Mouse (Mus musculus): ENCODE measurements around the gene Fndc3b. TPM values are rescaled to one million over a fixed set of nuclear protein-coding genes. Genes with fewer than 3 reads are reported as not detected.

Gene Fndc3b
- polyA plus RNA-seq, 1 experiment from 2014 or later, result 6.7 TPM

DNA sequence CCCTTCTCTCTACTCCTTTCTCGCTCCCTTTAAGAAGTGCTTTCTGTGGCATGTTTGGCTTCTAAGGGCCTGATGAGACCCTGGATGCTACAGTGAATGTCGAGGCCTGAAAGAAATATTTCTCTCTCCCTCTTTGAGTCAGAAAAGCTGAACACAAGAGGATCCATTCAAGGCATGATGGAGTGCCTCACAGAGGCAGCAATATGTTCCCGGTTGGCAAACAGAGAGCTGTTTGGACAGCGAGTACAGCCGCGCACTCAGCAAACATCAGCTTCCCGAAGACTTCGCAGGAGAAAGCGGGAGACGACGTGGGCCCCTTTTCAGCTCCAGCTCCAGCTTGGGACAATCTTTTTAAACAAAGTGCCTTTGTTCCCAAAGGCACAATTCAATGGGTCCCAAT, 137.6 kb downstream of the Fndc3b start:
- Histone ChIP-seq H3K4me1 (replicated peaks; ENCODE audit: control insufficient read depth, insufficient read depth, low read length) (peaks cover 9% of the 10 kb centered on the region), H3K27ac (ENCODE audit: low read length) (no peak overlapping the region), H3K36me3 (ENCODE audit: control insufficient read depth, insufficient read depth) (no peaks in the 10 kb centered on the region), H3K4me3 (replicated peaks; ENCODE audit: low read length) (no peak overlapping the region), H3K4me2 (ENCODE audit: low read length) (no peak overlapping the region), H3K9me3 (ENCODE audit: control insufficient read depth, low read length) (no peaks in the 10 kb centered on the region), H3K27me3 (replicated peaks; ENCODE audit: control insufficient read depth, insufficient read depth, low read length) (no peaks in the 10 kb centered on the region), H3K9ac (replicated peaks; ENCODE audit: low read depth, low read length) (0 out of 2 replicates have a peak overlapping the region, but pooled peaks have one; percentile 14)
- 11% methylated on average over 11 of the region's 11 CpGs for WGBS
- ATAC-seq, result peak; percentile 57; the same call in 1 of the 2 replicates

DNA sequence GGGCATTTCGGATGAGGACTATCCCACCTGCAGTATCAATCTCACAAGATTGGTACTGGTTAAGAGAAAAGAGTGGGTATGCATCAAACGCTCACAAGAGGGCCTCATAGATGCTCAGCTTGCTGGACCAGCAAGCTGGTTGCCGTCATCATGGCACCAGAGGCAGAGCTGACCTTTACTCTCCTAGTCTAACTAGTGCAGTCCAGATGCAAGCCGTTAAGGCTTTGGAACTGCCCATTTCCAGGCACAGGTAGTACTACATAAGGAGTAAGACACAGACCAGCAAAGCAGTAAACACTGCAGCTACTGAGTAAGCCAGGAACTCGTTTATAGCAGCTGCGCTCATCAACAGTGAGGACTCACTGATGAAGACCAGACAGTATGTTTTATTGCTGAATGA, 138.8 kb downstream of the Fndc3b start:
- 67% methylated on average over 6 of the region's 6 CpGs for WGBS
- no peaks in the 10 kb centered on the region for H3K27me3 ChIP-seq (replicated peaks; ENCODE audit: control insufficient read depth, insufficient read depth, low read length)
- ATAC-seq, result no peak; the same call in 1 of the 2 replicates
- H3K27ac ChIP-seq (ENCODE audit: low read length), result no peak overlapping the region
- H3K36me3 ChIP-seq (ENCODE audit: control insufficient read depth, insufficient read depth), result no peaks in the 10 kb centered on the region
- peaks cover 9% of the 10 kb centered on the region for H3K4me1 ChIP-seq (replicated peaks; ENCODE audit: control insufficient read depth, insufficient read depth, low read length)
- H3K9me3 ChIP-seq (ENCODE audit: control insufficient read depth, low read length), result no peaks in the 10 kb centered on the region
- no peak overlapping the region for H3K9ac ChIP-seq (replicated peaks; ENCODE audit: low read depth, low read length)
- H3K4me2 ChIP-seq (ENCODE audit: low read length), result no peak overlapping the region
- H3K4me3 ChIP-seq (replicated peaks; ENCODE audit: low read length), result no peak overlapping the region

DNA sequence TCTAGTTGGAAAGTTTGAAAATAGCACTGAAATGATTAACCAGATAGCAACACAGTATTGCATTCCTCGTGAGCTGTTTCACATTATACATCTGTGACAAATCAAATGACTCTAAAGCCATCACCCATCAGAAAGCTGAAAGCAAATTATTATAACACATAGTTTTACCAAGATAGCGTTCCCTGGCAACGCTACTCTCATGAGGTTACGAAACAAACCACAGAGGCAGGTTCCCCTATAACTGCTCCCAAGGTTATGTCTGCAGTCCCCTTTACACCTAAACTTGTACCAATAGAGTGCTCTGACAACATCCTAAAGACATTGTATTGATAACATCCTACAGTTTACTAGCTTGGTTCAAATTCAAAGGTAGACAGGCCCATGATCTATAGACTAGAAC, 145.8 kb downstream of the Fndc3b start:
- Histone ChIP-seq H3K4me1 (replicated peaks; ENCODE audit: control insufficient read depth, insufficient read depth, low read length) (no peaks in the 10 kb centered on the region), H3K9ac (replicated peaks; ENCODE audit: low read depth, low read length) (no peak overlapping the region), H3K9me3 (ENCODE audit: control insufficient read depth, low read length) (no peaks in the 10 kb centered on the region), H3K4me3 (replicated peaks; ENCODE audit: low read length) (no peak overlapping the region), H3K27ac (ENCODE audit: low read length) (no peak overlapping the region), H3K36me3 (ENCODE audit: control insufficient read depth, insufficient read depth) (no peaks in the 10 kb centered on the region), H3K4me2 (ENCODE audit: low read length) (no peak overlapping the region), H3K27me3 (replicated peaks; ENCODE audit: control insufficient read depth, insufficient read depth, low read length) (no peaks in the 10 kb centered on the region)
- 93% methylated on average over 4 of the region's 4 CpGs for WGBS
- no peak for ATAC-seq

DNA sequence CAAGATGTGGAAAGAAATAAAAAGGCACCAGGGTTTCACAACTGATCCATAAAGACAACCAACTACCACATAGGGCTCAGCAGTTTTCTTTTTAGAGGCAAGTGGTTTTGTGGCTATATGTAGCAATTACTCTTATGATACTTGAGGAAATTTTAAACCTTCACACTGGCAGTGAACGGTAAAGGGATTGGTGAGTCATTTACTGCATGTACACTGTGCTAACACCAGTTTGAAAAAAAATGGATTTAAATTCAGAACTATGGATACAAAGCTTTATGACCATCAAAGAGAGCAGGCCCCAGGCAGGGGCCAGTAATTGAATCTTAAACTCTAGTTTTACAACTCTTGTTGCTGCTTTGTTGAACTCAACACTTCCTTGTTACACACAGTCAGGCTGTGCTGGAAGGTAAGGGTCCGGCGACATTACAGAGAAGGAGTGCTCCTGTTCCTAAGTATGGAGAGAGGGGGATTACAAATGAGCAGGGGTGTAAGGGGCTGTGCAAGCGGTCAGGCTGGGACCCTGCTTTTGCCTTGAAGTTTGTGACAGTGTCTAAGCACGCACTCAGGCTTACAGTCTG, 148.0 kb downstream of the Fndc3b start:
- Histone ChIP-seq H3K4me2 (ENCODE audit: low read length) (no peak overlapping the region), H3K9me3 (ENCODE audit: control insufficient read depth, low read length) (no peaks in the 10 kb centered on the region), H3K27me3 (replicated peaks; ENCODE audit: control insufficient read depth, insufficient read depth, low read length) (no peaks in the 10 kb centered on the region), H3K27ac (ENCODE audit: low read length) (no peak overlapping the region), H3K36me3 (ENCODE audit: control insufficient read depth, insufficient read depth) (no peaks in the 10 kb centered on the region), H3K9ac (replicated peaks; ENCODE audit: low read depth, low read length) (no peak overlapping the region), H3K4me3 (replicated peaks; ENCODE audit: low read length) (no peak overlapping the region), H3K4me1 (replicated peaks; ENCODE audit: control insufficient read depth, insufficient read depth, low read length) (no peaks in the 10 kb centered on the region)
- ATAC-seq, result no peak
- 89% methylated on average over 5 of the region's 5 CpGs for WGBS

DNA sequence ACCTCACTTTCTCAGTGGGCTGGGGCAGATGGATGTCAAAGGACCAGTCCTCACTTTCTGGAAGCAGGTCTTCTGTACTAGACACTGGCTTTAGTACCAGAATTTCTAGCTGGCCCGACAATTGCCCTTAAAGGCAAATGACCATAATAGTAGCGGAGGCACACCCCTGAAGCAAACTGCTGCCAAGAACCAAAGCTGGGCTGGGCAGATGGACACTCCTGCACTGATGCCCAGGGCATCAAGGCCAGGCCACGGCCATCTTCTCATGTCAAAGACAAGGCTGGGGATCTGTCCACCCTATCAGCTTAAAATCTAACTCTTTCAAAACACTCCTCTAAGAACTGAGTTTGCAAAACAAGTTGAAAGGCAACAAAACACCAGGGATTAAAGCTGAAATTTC, 148.6 kb downstream of the Fndc3b start:
- H3K27me3 ChIP-seq (replicated peaks; ENCODE audit: control insufficient read depth, insufficient read depth, low read length), result no peaks in the 10 kb centered on the region
- H3K4me3 ChIP-seq (replicated peaks; ENCODE audit: low read length), result no peak overlapping the region
- H3K36me3 ChIP-seq (ENCODE audit: control insufficient read depth, insufficient read depth), result no peaks in the 10 kb centered on the region
- H3K27ac ChIP-seq (ENCODE audit: low read length), result no peak overlapping the region
- no peaks in the 10 kb centered on the region for H3K9me3 ChIP-seq (ENCODE audit: control insufficient read depth, low read length)
- WGBS, result 90% methylated on average over 3 of the region's 3 CpGs
- ATAC-seq, result no peak
- H3K4me1 ChIP-seq (replicated peaks; ENCODE audit: control insufficient read depth, insufficient read depth, low read length), result no peaks in the 10 kb centered on the region
- H3K4me2 ChIP-seq (ENCODE audit: low read length), result no peak overlapping the region
- no peak overlapping the region for H3K9ac ChIP-seq (replicated peaks; ENCODE audit: low read depth, low read length)

DNA sequence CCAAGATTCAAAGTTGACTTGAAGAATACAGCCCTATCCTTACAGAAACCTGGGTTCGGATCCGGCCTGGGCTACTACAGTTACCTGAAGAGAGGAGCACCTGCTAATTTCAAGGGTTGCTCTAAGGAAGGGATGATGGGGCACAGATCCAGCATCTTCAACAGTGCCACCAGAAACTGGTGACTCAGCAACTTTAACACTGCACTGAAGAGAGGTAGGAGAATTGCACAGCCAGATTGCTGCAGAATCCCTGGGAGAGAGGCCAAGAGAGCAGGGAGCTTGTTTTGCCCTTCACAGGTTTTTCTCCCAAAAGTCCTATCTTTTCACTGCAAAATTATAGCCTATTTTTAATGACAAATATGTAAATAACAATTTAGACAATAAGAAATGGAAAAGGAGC, 149.2 kb downstream of the Fndc3b start:
- 96% methylated on average over 2 of the region's 2 CpGs for WGBS
- ATAC-seq, result no peak

DNA sequence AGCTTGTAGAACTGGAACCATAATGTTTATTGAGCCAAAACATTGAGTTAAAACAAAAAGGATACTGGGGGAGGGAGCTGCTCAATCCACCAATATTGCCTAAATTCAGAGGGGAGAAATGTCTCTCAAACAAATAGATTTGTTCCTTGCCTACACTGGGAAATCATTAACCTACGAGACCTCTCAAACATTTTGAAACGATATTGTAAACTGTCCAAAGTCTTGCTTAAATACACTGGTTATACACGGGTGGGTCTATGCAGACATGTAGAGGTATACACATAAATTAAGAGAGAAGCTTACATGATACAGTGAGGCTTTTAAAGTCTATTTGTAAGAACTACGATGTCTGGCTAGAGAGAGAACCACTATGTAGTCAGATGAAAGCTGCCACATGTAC, 151.8 kb downstream of the Fndc3b start:
- Histone ChIP-seq H3K4me1 (replicated peaks; ENCODE audit: control insufficient read depth, insufficient read depth, low read length) (no peaks in the 10 kb centered on the region), H3K27ac (ENCODE audit: low read length) (no peak overlapping the region), H3K9me3 (ENCODE audit: control insufficient read depth, low read length) (no peaks in the 10 kb centered on the region), H3K4me2 (ENCODE audit: low read length) (no peak overlapping the region), H3K36me3 (ENCODE audit: control insufficient read depth, insufficient read depth) (no peaks in the 10 kb centered on the region), H3K27me3 (replicated peaks; ENCODE audit: control insufficient read depth, insufficient read depth, low read length) (no peaks in the 10 kb centered on the region), H3K4me3 (replicated peaks; ENCODE audit: low read length) (no peak overlapping the region), H3K9ac (replicated peaks; ENCODE audit: low read depth, low read length) (no peak overlapping the region)
- ATAC-seq, result no peak
- 93% methylated on average over 4 of the region's 4 CpGs for WGBS

More for the DNA sequence above, 149.2 kb downstream of the Fndc3b start:
- H3K9ac ChIP-seq (replicated peaks; ENCODE audit: low read depth, low read length), result no peak overlapping the region
- no peaks in the 10 kb centered on the region for H3K9me3 ChIP-seq (ENCODE audit: control insufficient read depth, low read length)
- H3K27ac ChIP-seq (ENCODE audit: low read length), result no peak overlapping the region
- no peak overlapping the region for H3K4me3 ChIP-seq (replicated peaks; ENCODE audit: low read length)
- no peaks in the 10 kb centered on the region for H3K4me1 ChIP-seq (replicated peaks; ENCODE audit: control insufficient read depth, insufficient read depth, low read length)
- no peaks in the 10 kb centered on the region for H3K27me3 ChIP-seq (replicated peaks; ENCODE audit: control insufficient read depth, insufficient read depth, low read length)
- no peaks in the 10 kb centered on the region for H3K36me3 ChIP-seq (ENCODE audit: control insufficient read depth, insufficient read depth)
- H3K4me2 ChIP-seq (ENCODE audit: low read length), result no peak overlapping the region

DNA sequence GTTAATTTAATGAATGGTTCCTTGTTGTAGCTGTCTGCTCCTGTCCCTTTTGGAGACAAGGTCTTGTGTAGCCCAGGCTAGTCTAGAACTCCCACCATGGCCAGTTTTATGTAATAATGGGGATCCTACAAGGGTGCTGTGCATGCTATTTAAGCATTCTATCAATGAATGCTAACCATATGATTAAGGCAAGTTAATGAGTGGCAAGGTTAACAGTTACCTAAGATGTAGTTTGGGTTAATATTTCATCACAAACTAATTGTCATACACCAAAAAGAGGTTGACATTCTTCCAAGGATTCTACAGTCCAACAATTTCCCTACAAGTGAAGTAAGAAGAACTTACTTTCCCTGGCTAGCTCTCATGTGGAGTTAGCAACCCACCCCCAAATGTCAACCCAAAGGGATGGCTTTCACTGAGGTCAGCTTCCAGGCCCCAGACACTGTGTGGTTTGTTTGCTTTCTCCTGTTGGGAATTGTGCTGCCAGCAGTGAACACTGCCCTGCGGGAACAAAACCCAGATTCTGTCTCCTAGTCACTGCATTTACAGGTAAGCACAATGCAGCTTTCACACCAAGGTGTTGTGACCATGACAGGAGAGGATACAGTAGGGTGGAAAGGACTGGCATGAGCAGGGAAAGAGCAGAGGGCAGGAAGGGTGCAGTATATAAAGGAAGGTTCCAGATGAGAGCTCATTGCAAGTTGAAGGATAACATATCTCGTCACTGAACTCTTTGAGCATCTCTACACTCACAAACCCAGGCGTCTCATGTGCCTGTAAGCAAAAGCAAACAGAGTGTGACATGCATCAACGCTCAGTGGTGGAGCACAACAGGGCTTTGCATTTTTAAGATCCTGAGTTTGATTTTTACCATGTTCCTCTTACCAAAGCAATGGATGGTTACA, 153.8 kb downstream of the Fndc3b start:
- Histone ChIP-seq H3K27me3 (replicated peaks; ENCODE audit: control insufficient read depth, insufficient read depth, low read length) (no peaks in the 10 kb centered on the region), H3K27ac (ENCODE audit: low read length) (no peak overlapping the region), H3K36me3 (ENCODE audit: control insufficient read depth, insufficient read depth) (no peaks in the 10 kb centered on the region), H3K4me1 (replicated peaks; ENCODE audit: control insufficient read depth, insufficient read depth, low read length) (no peaks in the 10 kb centered on the region), H3K9ac (replicated peaks; ENCODE audit: low read depth, low read length) (no peak overlapping the region), H3K4me3 (replicated peaks; ENCODE audit: low read length) (no peak overlapping the region), H3K9me3 (ENCODE audit: control insufficient read depth, low read length) (no peaks in the 10 kb centered on the region), H3K4me2 (ENCODE audit: low read length) (no peak overlapping the region)
- ATAC-seq, result no peak
- WGBS, result 89% methylated on average over 4 of the region's 4 CpGs

DNA sequence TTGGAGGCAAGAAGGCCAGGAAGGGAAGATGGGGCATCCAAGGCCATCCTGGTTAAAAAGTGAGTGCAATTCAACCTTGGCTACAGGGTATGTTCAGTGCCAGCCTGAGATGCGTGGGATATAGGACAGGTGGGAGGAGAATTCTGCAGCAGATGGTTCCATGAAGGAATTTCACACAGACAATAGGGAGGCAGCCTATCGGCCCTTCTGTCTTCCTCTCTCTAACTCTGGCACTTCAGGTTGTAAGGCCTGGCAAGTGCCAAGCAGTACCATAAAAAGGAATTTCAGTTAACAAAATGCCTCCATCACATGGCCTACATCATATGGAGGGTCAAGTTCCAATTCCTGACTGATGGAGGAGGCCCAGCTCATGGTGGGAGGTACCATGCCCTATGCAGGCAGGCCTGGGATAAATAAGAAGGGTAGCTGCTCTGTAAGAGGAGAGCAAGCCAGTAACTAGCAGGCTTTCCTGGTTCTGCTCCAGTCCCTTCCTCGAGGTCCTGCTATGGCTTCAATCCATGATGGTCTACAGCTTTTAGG, 155.6 kb downstream of the Fndc3b start:
- no peak for ATAC-seq
- Histone ChIP-seq H3K4me2 (ENCODE audit: low read length) (no peak overlapping the region), H3K9me3 (ENCODE audit: control insufficient read depth, low read length) (no peaks in the 10 kb centered on the region), H3K4me3 (replicated peaks; ENCODE audit: low read length) (no peak overlapping the region), H3K9ac (replicated peaks; ENCODE audit: low read depth, low read length) (no peak overlapping the region), H3K27me3 (replicated peaks; ENCODE audit: control insufficient read depth, insufficient read depth, low read length) (no peaks in the 10 kb centered on the region), H3K27ac (ENCODE audit: low read length) (no peak overlapping the region), H3K4me1 (replicated peaks; ENCODE audit: control insufficient read depth, insufficient read depth, low read length) (no peaks in the 10 kb centered on the region), H3K36me3 (ENCODE audit: control insufficient read depth, insufficient read depth) (no peaks in the 10 kb centered on the region)
- WGBS, result 86% methylated on average over 3 of the region's 3 CpGs

Measured in forebrain, embryonic 16.5 days (tissue).